Mouse (Mus musculus): ENCODE data around the gene Dync2li1. TPM values are rescaled to one million over a fixed set of nuclear protein-coding genes. Genes with fewer than 3 reads are reported as not detected.
A peak's percentile ranks its signal among the peaks of the same experiment; 100 is the strongest.

The Dync2li1 gene
- polyA plus RNA-seq, 1 experiment from 2014 or later, result 33.8 TPM

DNA sequence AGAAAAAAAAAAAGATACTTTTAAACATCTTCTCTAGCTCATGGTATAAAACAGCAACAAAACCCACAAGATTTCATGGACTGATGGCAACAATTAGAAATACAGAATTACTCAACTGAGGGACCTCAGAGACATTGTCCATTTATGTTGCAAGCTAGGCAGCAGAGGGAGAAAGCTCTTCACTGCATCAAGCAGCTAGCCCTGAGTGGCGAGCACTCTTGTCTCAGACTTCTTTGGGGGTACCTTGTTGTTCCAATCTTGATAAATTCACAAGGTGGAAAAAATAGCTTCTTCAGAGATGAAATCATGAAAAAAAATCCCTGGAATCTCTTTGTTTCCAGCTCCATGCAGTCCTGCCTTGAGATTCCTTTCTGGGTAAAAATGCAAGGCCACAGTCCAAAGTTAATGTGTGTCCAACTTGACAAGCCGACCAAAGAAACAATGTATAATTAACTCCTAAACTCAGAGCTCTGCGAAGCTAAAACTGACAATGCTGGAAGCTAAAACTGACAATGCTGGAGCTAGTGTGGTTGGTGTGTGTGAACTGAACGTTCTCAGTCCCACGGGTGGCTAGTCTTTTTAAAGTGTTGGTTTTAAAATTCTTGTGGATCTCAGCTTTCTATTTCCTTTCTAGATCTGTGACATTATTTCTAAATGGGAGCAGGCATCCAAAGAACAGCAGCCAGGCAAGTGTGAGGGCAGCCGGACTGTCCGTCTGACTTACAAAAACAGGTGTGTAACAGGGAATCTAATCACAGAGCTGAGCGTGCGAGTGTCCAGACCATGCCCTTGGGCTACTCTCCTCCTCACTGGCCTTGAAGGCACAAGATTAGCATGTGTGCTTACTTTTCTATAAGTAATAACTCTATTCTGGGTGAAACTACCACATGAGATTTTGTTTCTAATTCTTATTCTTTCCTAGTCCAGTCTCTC lies 26.0 kb upstream of the Dync2li1 start:
- no peak overlapping the region for H3K4me3 ChIP-seq (ENCODE audit: low read depth, low read length)
- no peaks in the 10 kb centered on the region for H3K9me3 ChIP-seq (ENCODE audit: low read depth, low read length)
- ATAC-seq (ENCODE audit: insufficient read depth) (no peak), DNase-seq (no peak)
- WGBS, result 68% methylated on average over 9 of the region's 9 CpGs
- peaks cover 21% of the 10 kb centered on the region; the same call in 1 of the 2 replicates for H3K36me3 ChIP-seq (ENCODE audit: insufficient read depth)
- 0 out of 2 replicates have a peak, but pooled peaks cover 4% of the 10 kb centered on the region for H3K4me1 ChIP-seq (ENCODE audit: insufficient read depth)
- H3K9ac ChIP-seq, result no peak overlapping the region
- TF ChIP-seq CTCF (IDR thresholded peaks at IDR 0.05; ENCODE audit: low read depth), result no peak
- peak overlapping the region; percentile 59; the same call in 1 of the 2 replicates for H3K27ac ChIP-seq (ENCODE audit: low read depth)
- H3K27me3 ChIP-seq (ENCODE audit: insufficient read depth, low read length), result no peaks in the 10 kb centered on the region
- no peak overlapping the region for H3K4me2 ChIP-seq

DNA sequence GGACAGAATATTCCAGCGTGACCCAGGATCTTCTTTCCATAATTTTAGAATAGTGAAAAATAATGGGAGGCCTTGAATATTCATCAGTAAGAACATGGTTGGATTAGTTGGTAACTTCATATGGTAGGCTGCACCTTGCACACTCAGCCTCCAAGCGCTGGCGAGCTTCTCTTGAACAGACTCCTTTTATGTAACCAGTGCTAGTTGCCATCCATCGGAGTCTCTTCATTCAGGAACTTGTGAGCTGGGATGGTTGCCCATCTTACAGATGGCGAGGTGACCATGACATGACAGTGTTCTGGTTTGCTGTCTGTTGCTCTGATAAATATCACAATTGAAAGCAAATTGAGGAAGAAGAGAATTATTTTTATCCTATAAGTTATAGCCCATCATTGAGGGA lies 24.5 kb upstream of the Dync2li1 start:
- Histone ChIP-seq H3K4me2 (no peak overlapping the region), H3K9me3 (ENCODE audit: low read depth, low read length) (no peaks in the 10 kb centered on the region), H3K9ac (no peak overlapping the region), H3K4me1 (ENCODE audit: insufficient read depth) (0 out of 2 replicates have a peak, but pooled peaks cover 4% of the 10 kb centered on the region), H3K27ac (ENCODE audit: low read depth) (no peak overlapping the region), H3K4me3 (ENCODE audit: low read depth, low read length) (no peak overlapping the region), H3K27me3 (ENCODE audit: insufficient read depth, low read length) (no peaks in the 10 kb centered on the region), H3K36me3 (ENCODE audit: insufficient read depth) (peaks cover 23% of the 10 kb centered on the region; the same call in 1 of the 2 replicates)
- 93% methylated on average over 5 of the region's 5 CpGs for WGBS
- DNase-seq (no peak), ATAC-seq (ENCODE audit: insufficient read depth) (no peak)
- TF ChIP-seq CTCF (IDR thresholded peaks at IDR 0.05; ENCODE audit: low read depth), result no peak

DNA sequence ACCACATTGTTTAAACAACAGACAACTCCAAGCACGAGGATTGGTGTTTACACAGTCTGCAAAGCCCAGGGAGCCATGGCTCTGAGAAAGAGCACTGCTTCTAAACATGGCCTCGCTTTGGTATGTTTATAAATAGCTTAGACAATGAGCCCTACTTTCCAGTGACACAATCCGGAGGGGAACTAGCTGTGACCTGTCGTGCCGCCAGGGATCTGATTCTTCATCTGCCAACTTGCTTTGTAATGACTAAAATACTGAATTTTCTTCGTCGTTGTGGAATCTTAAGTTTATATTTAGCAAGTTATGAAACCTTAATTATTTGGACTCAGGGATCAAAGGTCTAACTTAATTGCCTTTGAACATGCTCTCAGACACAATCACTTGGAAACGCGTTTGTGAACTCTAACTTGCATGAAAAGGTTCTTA lies 23.1 kb upstream of the Dync2li1 start:
- 0 out of 2 replicates have a peak, but pooled peaks cover 4% of the 10 kb centered on the region for H3K4me1 ChIP-seq (ENCODE audit: insufficient read depth)
- peak; percentile 83 for DNase-seq
- H3K9me3 ChIP-seq (ENCODE audit: low read depth, low read length), result no peaks in the 10 kb centered on the region
- no peak overlapping the region for H3K9ac ChIP-seq
- H3K27ac ChIP-seq (ENCODE audit: low read depth), result 0 out of 2 replicates have a peak overlapping the region, but pooled peaks have one; percentile 40
- WGBS, result 19% methylated on average over 9 of the region's 9 CpGs
- peaks cover 28% of the 10 kb centered on the region; the same call in 1 of the 2 replicates for H3K36me3 ChIP-seq (ENCODE audit: insufficient read depth)
- TF ChIP-seq CTCF (IDR thresholded peaks at IDR 0.05; ENCODE audit: low read depth), result no peak
- no peak overlapping the region for H3K4me3 ChIP-seq (ENCODE audit: low read depth, low read length)
- peak; percentile 83 for ATAC-seq (ENCODE audit: insufficient read depth)
- no peak overlapping the region for H3K4me2 ChIP-seq
- H3K27me3 ChIP-seq (ENCODE audit: insufficient read depth, low read length), result no peaks in the 10 kb centered on the region

DNA sequence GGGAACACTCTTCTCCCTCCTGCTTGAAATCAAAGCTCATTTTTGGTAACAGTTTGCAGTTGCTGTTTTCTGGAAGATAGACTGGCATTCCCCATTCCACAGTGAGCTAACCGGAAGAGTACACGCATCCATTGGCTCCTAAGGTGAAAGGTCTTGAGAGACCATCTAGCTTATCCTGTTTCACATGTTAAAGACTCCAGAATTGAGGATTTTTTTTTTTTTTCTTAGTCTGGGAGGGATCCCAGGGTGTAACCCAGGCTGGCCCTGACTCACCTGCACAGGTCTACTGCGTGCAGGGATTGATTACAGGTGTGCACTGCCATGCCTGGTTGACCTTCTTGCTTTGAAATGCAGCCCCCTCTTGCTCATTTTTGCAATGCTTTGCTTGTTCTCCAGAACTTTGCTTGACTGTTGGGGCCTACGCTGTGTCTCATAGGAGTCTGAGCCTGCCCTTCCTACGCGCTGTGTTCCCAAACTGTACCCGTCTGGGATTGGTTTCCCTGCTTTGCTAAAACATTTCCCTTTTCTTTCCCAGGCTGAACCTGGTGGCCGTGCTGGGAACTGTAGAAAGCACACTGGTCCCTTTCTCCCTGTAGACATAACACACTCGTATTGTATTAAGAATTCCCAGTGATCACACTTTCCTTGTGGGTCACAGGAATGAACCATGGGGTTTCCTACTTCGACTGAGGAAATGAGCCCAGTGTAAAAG lies 22.4 kb upstream of the Dync2li1 start:
- Histone ChIP-seq H3K9ac (no peak overlapping the region), H3K27me3 (ENCODE audit: insufficient read depth, low read length) (no peaks in the 10 kb centered on the region), H3K9me3 (ENCODE audit: low read depth, low read length) (no peaks in the 10 kb centered on the region), H3K4me2 (no peak overlapping the region), H3K27ac (ENCODE audit: low read depth) (peak overlapping the region; percentile 40; the same call in 1 of the 2 replicates), H3K36me3 (ENCODE audit: insufficient read depth) (peaks cover 33% of the 10 kb centered on the region; the same call in 1 of the 2 replicates), H3K4me1 (ENCODE audit: insufficient read depth) (0 out of 2 replicates have a peak, but pooled peaks cover 4% of the 10 kb centered on the region), H3K4me3 (ENCODE audit: low read depth, low read length) (no peak overlapping the region)
- TF ChIP-seq CTCF (IDR thresholded peaks at IDR 0.05; ENCODE audit: low read depth), result no peak
- 87% methylated on average over 10 of the region's 10 CpGs for WGBS
- DNase-seq, result no peak
- no peak for ATAC-seq (ENCODE audit: insufficient read depth)

DNA sequence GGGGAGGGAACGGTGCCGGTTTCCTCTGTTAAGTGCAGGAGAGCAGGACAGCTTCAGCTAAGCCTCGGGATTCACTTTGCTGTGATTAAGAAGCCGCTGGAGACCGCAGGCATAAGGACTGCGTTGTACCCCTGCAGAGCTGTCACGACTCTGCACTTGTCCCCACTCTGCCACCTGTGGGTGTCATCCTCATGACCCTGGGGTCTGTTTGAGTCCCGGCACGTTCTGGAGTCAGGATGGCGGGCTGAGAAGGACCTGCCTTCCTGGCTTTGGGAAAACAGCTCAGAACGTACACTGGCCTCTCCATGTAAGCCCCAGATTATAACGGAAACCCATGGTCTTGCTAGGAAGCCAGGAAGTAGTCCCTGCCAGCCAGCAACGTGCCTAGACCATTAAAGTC lies 19.3 kb upstream of the Dync2li1 start:
- ATAC-seq (ENCODE audit: insufficient read depth), result no peak

DNA sequence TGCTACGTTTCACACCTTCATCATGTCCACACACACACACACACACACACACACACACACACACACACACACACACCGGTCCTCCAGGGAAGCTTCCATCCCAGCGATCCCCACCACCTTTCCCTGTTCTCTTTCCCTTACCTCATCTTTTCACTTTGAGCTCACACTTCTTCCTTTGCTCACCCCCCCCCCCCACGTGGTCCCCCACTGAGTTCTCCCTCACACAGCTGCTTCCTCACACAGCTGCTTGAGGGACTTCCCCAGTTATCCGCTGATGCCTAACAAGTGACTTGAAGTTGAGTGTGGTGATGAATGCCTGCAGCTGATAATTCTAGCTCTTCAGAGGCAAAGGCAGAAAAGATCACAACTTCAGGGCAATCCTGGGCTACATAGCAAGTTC lies 18.7 kb upstream of the Dync2li1 start:
- H3K4me1 ChIP-seq (ENCODE audit: insufficient read depth), result 0 out of 2 replicates have a peak, but pooled peaks cover 4% of the 10 kb centered on the region
- TF ChIP-seq CTCF (IDR thresholded peaks at IDR 0.05; ENCODE audit: low read depth), result no peak
- no peak for DNase-seq

More for the DNA sequence above, 19.3 kb upstream of the Dync2li1 start:
- H3K4me2 ChIP-seq, result no peak overlapping the region
- TF ChIP-seq CTCF (IDR thresholded peaks at IDR 0.05; ENCODE audit: low read depth), result no peak
- no peak overlapping the region for H3K9ac ChIP-seq
- H3K9me3 ChIP-seq (ENCODE audit: low read depth, low read length), result no peaks in the 10 kb centered on the region
- 52% methylated on average over 13 of the region's 13 CpGs for WGBS
- H3K27ac ChIP-seq (ENCODE audit: low read depth), result no peak overlapping the region
- DNase-seq, result no peak
- peaks cover 37% of the 10 kb centered on the region; the same call in 1 of the 2 replicates for H3K36me3 ChIP-seq (ENCODE audit: insufficient read depth)
- no peaks in the 10 kb centered on the region for H3K27me3 ChIP-seq (ENCODE audit: insufficient read depth, low read length)
- 0 out of 2 replicates have a peak, but pooled peaks cover 4% of the 10 kb centered on the region for H3K4me1 ChIP-seq (ENCODE audit: insufficient read depth)
- no peak overlapping the region for H3K4me3 ChIP-seq (ENCODE audit: low read depth, low read length)

More for the DNA sequence above, 18.7 kb upstream of the Dync2li1 start:
- Histone ChIP-seq H3K9ac (no peak overlapping the region), H3K27ac (ENCODE audit: low read depth) (no peak overlapping the region), H3K36me3 (ENCODE audit: insufficient read depth) (peaks cover 37% of the 10 kb centered on the region; the same call in 1 of the 2 replicates), H3K27me3 (ENCODE audit: insufficient read depth, low read length) (no peaks in the 10 kb centered on the region), H3K4me2 (no peak overlapping the region), H3K9me3 (ENCODE audit: low read depth, low read length) (no peaks in the 10 kb centered on the region), H3K4me3 (ENCODE audit: low read depth, low read length) (no peak overlapping the region)
- ATAC-seq (ENCODE audit: insufficient read depth), result no peak
- WGBS, result 52% methylated on average over 5 of the region's 5 CpGs
